ENCODE assay signal across 8 mouse cellular contexts in the genomic region with DNA sequence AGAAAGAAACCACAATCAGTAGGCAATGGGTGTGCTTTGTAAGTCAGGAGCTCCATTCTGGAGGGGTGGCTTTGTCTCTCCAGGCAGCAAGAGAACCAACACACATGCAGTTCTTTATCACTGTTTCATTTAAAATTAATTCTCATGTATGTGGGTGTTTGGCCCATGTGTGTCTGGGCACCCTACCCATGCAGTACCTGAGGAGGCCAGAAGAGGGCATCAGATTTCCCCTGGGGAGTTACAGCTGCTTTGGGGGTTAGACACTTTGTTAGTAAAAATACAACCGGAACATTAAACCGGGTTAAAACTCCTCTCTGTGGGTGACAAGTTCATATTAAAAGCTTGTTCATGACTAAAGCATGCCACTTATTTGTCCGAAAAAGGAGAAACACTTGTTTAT.
DNase-seq lines count a peak whose midpoint lies in the region; ATAC-seq and TF ChIP-seq lines count a peak whose summit lies in the region.
"Had no signal": no experiment of that assay in that cellular context is flagged by ENCODE, and none has a peak within 500 bp of the region (broad histone marks: within the 10 kb centered on the region; RNA-seq: fewer than 3 reads in every experiment).

No protein-coding gene starts in this region.

- TF ChIP-seq CTCF in testis, adult 2 months (IDR thresholded peaks at IDR 0.05; ENCODE audit: control insufficient read depth, insufficient read depth, insufficient replicate concordance, low read depth, low read length) = peak; percentile 65; the same call in 1 of the 2 replicates
- peak; percentile 47 for TF ChIP-seq CTCF in cortical plate, adult 2 months (IDR thresholded peaks at IDR 0.05; ENCODE audit: extremely low read depth, insufficient read depth, low read length)

- H3K27me3 ChIP-seq in kidney, embryonic 16.5 days (ENCODE audit: insufficient read depth, low read length) = no peaks in the 10 kb centered on the region
- H3K27me3 ChIP-seq in testis, adult 2 months (ENCODE audit: control insufficient read depth, insufficient read depth, low read length) = no peaks in the 10 kb centered on the region
- H3K27me3 ChIP-seq: stomach, embryonic 15.5 days had no signal

- H3K27ac ChIP-seq in kidney, embryonic 16.5 days (ENCODE audit: low read length) = no peak overlapping the region
- no peak overlapping the region for H3K27ac ChIP-seq in testis, adult 2 months (ENCODE audit: control insufficient read depth, insufficient read depth, low read depth, low read length)
- no peak overlapping the region for H3K27ac ChIP-seq in cortical plate, adult 2 months (ENCODE audit: insufficient read depth, low read length)
- H3K27ac ChIP-seq: stomach, embryonic 15.5 days had no signal

- ATAC-seq in kidney, embryonic 16.5 days (ENCODE audit: low FRiP score, low TSS enrichment) = no peak
- ATAC-seq in frontal cortex, adult (ENCODE audit: low TSS enrichment) = no peak

- TF ChIP-seq POLR2A in testis, adult 2 months (IDR thresholded peaks at IDR 0.05; ENCODE audit: control insufficient read depth, low read depth, low read length) = no peak
- TF ChIP-seq POLR2A in cortical plate, adult 2 months (IDR thresholded peaks at IDR 0.05; ENCODE audit: extremely low read depth, insufficient read depth, low read length) = no peak

- peak; percentile 37 for DNase-seq in kidney, adult 9 months
- no peak for DNase-seq in testis, postnatal 10 days (ENCODE audit: low spot score)
- DNase-seq in heart, postnatal 25 days (ENCODE audit: low spot score) = no peak

- H3K4me3 ChIP-seq in kidney, embryonic 16.5 days (ENCODE audit: low read length) = no peak overlapping the region
- no peak overlapping the region for H3K4me3 ChIP-seq in testis, adult 2 months (ENCODE audit: control insufficient read depth, low read depth, low read length)
- no peak overlapping the region for H3K4me3 ChIP-seq in cortical plate, adult 2 months (ENCODE audit: insufficient read depth, low read length)
- H3K4me3 ChIP-seq: stomach, embryonic 15.5 days had no signal

- H3K36me3 ChIP-seq in kidney, embryonic 16.5 days (ENCODE audit: insufficient read depth, low read length) = no peaks in the 10 kb centered on the region
- H3K36me3 ChIP-seq in testis, adult 2 months (ENCODE audit: control insufficient read depth, insufficient read depth, low read length) = no peaks in the 10 kb centered on the region
- H3K36me3 ChIP-seq: stomach, embryonic 15.5 days had no signal

- peaks cover 2% of the 10 kb centered on the region; the same call in 1 of the 2 replicates for H3K9me3 ChIP-seq in kidney, embryonic 16.5 days (ENCODE audit: low read length)
- H3K9me3 ChIP-seq: stomach, embryonic 15.5 days had no signal

- H3K4me2 ChIP-seq in kidney, embryonic 16.5 days (replicated peaks; ENCODE audit: low read depth, low read length) = no peak overlapping the region
- H3K4me2 ChIP-seq: stomach, embryonic 15.5 days had no signal

- WGBS in kidney, embryonic 16.5 days = 83% methylated on average over 3 of the region's 3 CpGs

- intact Hi-C loops in heart, postnatal 25 days (cut with DNase I) = no loop called here

- no peaks in the 10 kb centered on the region for H3K4me1 ChIP-seq in kidney, embryonic 16.5 days (ENCODE audit: insufficient read depth, low read length)
- no peaks in the 10 kb centered on the region for H3K4me1 ChIP-seq in testis, adult 2 months (ENCODE audit: control insufficient read depth, insufficient read depth, low read length)
- no peaks in the 10 kb centered on the region; the same call in 1 of the 2 replicates for H3K4me1 ChIP-seq in cortical plate, adult 2 months (ENCODE audit: control insufficient read depth, insufficient read depth, low read length)
- H3K4me1 ChIP-seq: stomach, embryonic 15.5 days had no signal

- H3K9ac ChIP-seq in kidney, embryonic 16.5 days (replicated peaks; ENCODE audit: low read length) = no peak overlapping the region
- H3K9ac ChIP-seq: stomach, embryonic 15.5 days had no signal
